Mouse (Mus musculus) left cerebral cortex, postnatal 25 days (tissue): ENCODE measurements at regions not wholly inside any gene's neighbourhood (a gene's known extent, or its start where the extent isn't known, plus 50 kb on each side); places are given as distances from the start of the nearest gene placed in this dataset.

Experiments
- DNase-seq, 2 experiments: peaks; one replicate each; pipeline ENCODE4 v3.0.0; 2022; ENCODE audit warnings: low spot score in 2 of 2, mixed read lengths in 1 of 2
- intact Hi-C: fragments of 180-260 bp; cut with DNase I; formaldehyde crosslinking; loops from one replicate; pipeline ENCODE4 v1.15.1; 2025

- peak; percentile 22 to 80 for DNase-seq
- intact Hi-C loops, result loop anchor here (1.0 kb wide), 1 partner anchor 8 kb away; no protein-coding TSS in a partner anchor
Measured at GRCm38 (mm10) chr10:21446641-21447040, 69.5 kb downstream of the Aldh8a1 start.

GRCm38 (mm10) chr10:21448132-21448531 lies 71.0 kb downstream of the Aldh8a1 start:
- no peak for DNase-seq
- intact Hi-C loops, result no loop called here

- intact Hi-C loops, result no loop called here
- DNase-seq, result no peak
Measured at GRCm38 (mm10) chr10:21448942-21449341, 71.9 kb downstream of the Aldh8a1 start.

- intact Hi-C loops, result no loop called here
- no peak for DNase-seq
Measured at GRCm38 (mm10) chr10:21452611-21453010, 75.5 kb downstream of the Aldh8a1 start.

GRCm38 (mm10) chr10:21453527-21453926 lies 76.4 kb downstream of the Aldh8a1 start:
- intact Hi-C loops, result no loop called here
- no peak for DNase-seq

- DNase-seq, result peak in 1 of 2 experiments; percentile 70
Measured at GRCm38 (mm10) chr10:21454153-21454552, 77.1 kb downstream of the Aldh8a1 start.

GRCm38 (mm10) chr10:21454757-21455156 lies 77.7 kb downstream of the Aldh8a1 start:
- intact Hi-C loops, result loop anchor here (1.0 kb wide), 1 partner anchor 8 kb away; no protein-coding TSS in a partner anchor
- DNase-seq, result no peak

More at GRCm38 (mm10) chr10:21454153-21454552, 77.1 kb downstream of the Aldh8a1 start:
- intact Hi-C loops, result loop anchor here (1.0 kb wide), 1 partner anchor 8 kb away; no protein-coding TSS in a partner anchor

- intact Hi-C loops, result no loop called here
- DNase-seq, result no peak
Measured at GRCm38 (mm10) chr10:21455863-21456262, 78.8 kb downstream of the Aldh8a1 start.

GRCm38 (mm10) chr10:21456359-21456758 lies 79.3 kb downstream of the Aldh8a1 start:
- intact Hi-C loops, result no loop called here
- DNase-seq, result peak in 1 of 2 experiments; percentile 65

GRCm38 (mm10) chr10:21456991-21457390 lies 79.9 kb downstream of the Aldh8a1 start:
- peak in 1 of 2 experiments; percentile 48 for DNase-seq
- intact Hi-C loops, result no loop called here

GRCm38 (mm10) chr10:21458608-21459007 lies 81.5 kb downstream of the Aldh8a1 start:
- intact Hi-C loops, result no loop called here
- no peak for DNase-seq

- intact Hi-C loops, result loop anchor here (5.0 kb wide), 1 partner anchor 38 kb away; no protein-coding TSS in a partner anchor
- DNase-seq, result no peak
Measured at GRCm38 (mm10) chr10:21460062-21460461, 83.0 kb downstream of the Aldh8a1 start.

GRCm38 (mm10) chr10:21462915-21463314 lies 85.8 kb downstream of the Aldh8a1 start:
- no peak for DNase-seq
- intact Hi-C loops, result loop anchor here (5.0 kb wide), 1 partner anchor 41 kb away; no protein-coding TSS in a partner anchor

GRCm38 (mm10) chr10:21465362-21465761 lies 88.3 kb downstream of the Aldh8a1 start:
- peak; percentile 92 to 94 for DNase-seq
- intact Hi-C loops, result loop anchor here (1.0 to 5.0 kb wide), 5 partner anchors 83 to 530 kb away; partner anchors contain the start of gene Sgk1

- intact Hi-C loops, result loop anchor here (1.0 to 5.0 kb wide), 5 partner anchors 83 to 529 kb away; partner anchors contain the start of gene Sgk1
Measured at GRCm38 (mm10) chr10:21465806-21466377, 88.8 kb downstream of the Aldh8a1 start.

GRCm38 (mm10) chr10:21467425-21468085 lies 90.5 kb downstream of the Aldh8a1 start:
- intact Hi-C loops, result loop anchor here (5.0 kb wide), 3 partner anchors 135 to 415 kb away; partner anchors contain the start of gene Sgk1

More at GRCm38 (mm10) chr10:21465806-21466377, 88.8 kb downstream of the Aldh8a1 start:
- no peak for DNase-seq

GRCm38 (mm10) chr10:21468421-21468820 lies 91.3 kb downstream of the Aldh8a1 start:
- no peak for DNase-seq
- intact Hi-C loops, result loop anchor here (5.0 kb wide), 3 partner anchors 134 to 414 kb away; partner anchors contain the start of gene Sgk1

More at GRCm38 (mm10) chr10:21467425-21468085, 90.5 kb downstream of the Aldh8a1 start:
- DNase-seq, result no peak

GRCm38 (mm10) chr10:21469961-21470360 lies 92.9 kb downstream of the Aldh8a1 start:
- no peak for DNase-seq
- intact Hi-C loops, result loop anchor here (5.0 kb wide), 3 partner anchors 132 to 412 kb away; partner anchors contain the start of gene Sgk1

- DNase-seq, result peak; percentile 66 to 82
- intact Hi-C loops, result no loop called here
Measured at GRCm38 (mm10) chr10:21470589-21470988, 93.5 kb downstream of the Aldh8a1 start.

GRCm38 (mm10) chr10:21474242-21474641 lies 97.2 kb downstream of the Aldh8a1 start:
- DNase-seq, result no peak
- intact Hi-C loops, result no loop called here
